Mouse (Mus musculus) forebrain, embryonic 11.5 days (tissue): Measurements from ENCODE around the gene Gm5431. TPM values are rescaled to one million over a fixed set of nuclear protein-coding genes. Genes with fewer than 3 reads are reported as not detected.
"Not testable (repeated sequence)": the region's sequence is repeated elsewhere in the genome, so short reads cannot be mapped to it uniquely, and the experiment has no call there.

Experiments used
- ATAC-seq: fragments of 200-750 bp; cut with Nextera tagmentation; replicated peaks from 2 replicates; pipeline ENCODE4 v1.8.0; 2017; ENCODE audit warnings: moderate TSS enrichment; ENCODE audit not compliant: low FRiP score
- DNase-seq: peaks from one replicate; pipeline ENCODE4 v3.0.0-alpha.2; 2017; ENCODE audit warnings: low spot score
- H3K27ac ChIP-seq: fragments of 300-500 bp; sonication (generic); 2 replicates; pipeline ENCODE4 v1.5.1; 2014; ENCODE audit warnings: low read depth, low read length
- H3K27me3 ChIP-seq: fragments of 300-500 bp; sonication (generic); 2 replicates; pipeline ENCODE4 v1.6.1; 2014; ENCODE audit warnings: mild to moderate bottlenecking, low read length, mixed read lengths; ENCODE audit not compliant: control insufficient read depth, insufficient read depth
- H3K36me3 ChIP-seq: fragments of 300-500 bp; sonication (generic); 2 replicates; pipeline ENCODE4 v1.6.1; 2014; ENCODE audit warnings: mild to moderate bottlenecking, low read length, moderate library complexity, mixed read lengths; ENCODE audit not compliant: control insufficient read depth, insufficient read depth
- H3K4me1 ChIP-seq: fragments of 300-500 bp; sonication (generic); replicated peaks from 2 replicates; pipeline ENCODE4 v1.6.1; 2014; ENCODE audit warnings: low read length, mixed read lengths; ENCODE audit not compliant: control insufficient read depth, insufficient read depth
- H3K4me2 ChIP-seq: fragments of 300-500 bp; sonication (generic); 2 replicates; pipeline ENCODE4 v1.6.1; 2014; ENCODE audit warnings: low read depth, mild to moderate bottlenecking, low read length, moderate library complexity, mixed read lengths; ENCODE audit not compliant: severe bottlenecking
- H3K4me3 ChIP-seq: fragments of 300-500 bp; sonication (generic); 2 replicates; pipeline ENCODE4 v1.5.1; 2014; ENCODE audit warnings: low read depth, low read length
- H3K9ac ChIP-seq: fragments of 300-500 bp; sonication (generic); 2 replicates; pipeline ENCODE4 v1.6.1; 2014; ENCODE audit warnings: low read length
- H3K9me3 ChIP-seq: fragments of 300-500 bp; sonication (generic); 2 replicates; pipeline ENCODE4 v1.6.1; 2016; ENCODE audit warnings: low read length, mixed read lengths; ENCODE audit not compliant: control insufficient read depth
- WGBS: fragments of 180-500 bp; shearing (Covaris S2); extraction: QIAGEN DNeasy Blood & Tissue Kit; methylation state at CpG from one replicate; pipeline ENCODE4 v1.1.7; 2014; 5-methylcytosine and 5-hydroxymethylcytosine counted together
- polyA plus RNA-seq: library from polyadenylated mRNA; unstranded; fragments of >200 nt; fragmentation: Nextera tagmentation; extraction: Ambion mirVana; gene quantifications from 2 replicates; pipeline ENCODE4 v1.2.1, GENCODE M21; 2014

Gene Gm5431
- polyA plus RNA-seq, 1 experiment from 2014 or later, result not detected

DNA sequence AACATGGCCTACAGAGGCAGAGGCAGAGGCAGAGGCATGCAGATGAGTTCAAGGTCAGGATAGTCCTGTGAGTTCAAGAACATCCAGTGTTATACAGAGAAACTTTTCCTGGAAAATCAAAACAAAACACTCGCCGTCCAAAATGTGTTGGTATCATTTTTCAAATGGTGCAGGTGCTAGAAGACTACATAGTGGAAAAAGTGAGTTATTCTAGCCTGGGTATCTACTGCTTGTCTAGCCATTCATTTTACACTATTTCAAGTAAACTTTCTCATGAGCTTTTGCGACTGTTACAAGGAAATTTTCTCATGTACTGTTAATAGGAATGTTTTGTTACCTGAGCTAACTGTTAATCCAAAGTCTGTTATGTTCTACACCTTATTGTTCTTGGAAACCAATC, 16.4 kb upstream of the Gm5431 start:
- DNase-seq, result no peak
- H3K27me3 ChIP-seq, result no peaks in the 10 kb centered on the region
- H3K9ac ChIP-seq, result no peak overlapping the region
- 95% methylated on average over 3 of the region's 3 CpGs for WGBS
- H3K27ac ChIP-seq, result no peak overlapping the region
- H3K4me1 ChIP-seq, result no peaks in the 10 kb centered on the region
- H3K36me3 ChIP-seq, result no peaks in the 10 kb centered on the region
- H3K4me3 ChIP-seq, result no peak overlapping the region
- H3K4me2 ChIP-seq, result no peak overlapping the region
- ATAC-seq, result no peak
- no peaks in the 10 kb centered on the region for H3K9me3 ChIP-seq

DNA sequence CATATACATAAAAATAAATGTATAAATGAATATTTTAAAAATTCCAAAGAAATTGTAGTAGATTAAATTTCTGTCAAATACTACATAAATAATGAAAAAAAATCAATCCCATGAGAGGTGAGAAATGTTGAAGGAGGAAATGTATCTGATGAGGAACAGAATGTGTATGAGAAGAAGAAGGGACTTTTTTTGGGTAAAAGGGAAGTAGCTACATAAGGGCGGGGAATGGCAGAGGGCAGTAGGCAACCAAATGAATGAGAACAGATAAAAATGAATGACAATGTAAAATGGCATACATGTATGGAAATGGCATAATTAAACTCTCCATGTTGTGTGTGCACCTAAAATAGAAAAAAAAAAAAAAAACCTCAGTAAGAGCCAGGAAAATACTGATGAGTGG, 11.6 kb upstream of the Gm5431 start:
- H3K27me3 ChIP-seq, result no peaks in the 10 kb centered on the region
- no peak overlapping the region for H3K4me2 ChIP-seq
- no peak overlapping the region for H3K9ac ChIP-seq
- ATAC-seq (no peak), DNase-seq (no peak)
- no peaks in the 10 kb centered on the region for H3K4me1 ChIP-seq
- no peaks in the 10 kb centered on the region for H3K9me3 ChIP-seq
- H3K27ac ChIP-seq, result no peak overlapping the region
- H3K36me3 ChIP-seq, result no peaks in the 10 kb centered on the region
- WGBS, result 98% methylated on average over 1 of the region's 1 CpGs
- no peak overlapping the region for H3K4me3 ChIP-seq

- Histone ChIP-seq H3K27ac (no peak overlapping the region), H3K9ac (no peak overlapping the region), H3K36me3 (no peaks in the 10 kb centered on the region), H3K9me3 (no peaks in the 10 kb centered on the region), H3K27me3 (no peaks in the 10 kb centered on the region), H3K4me2 (no peak overlapping the region), H3K4me1 (no peaks in the 10 kb centered on the region), H3K4me3 (no peak overlapping the region)
- DNase-seq, result no peak
- WGBS, result 65% methylated on average over 1 of the region's 1 CpGs
- no peak for ATAC-seq
These were observed 6.4 kb upstream of the Gm5431 start for GRCm38 (mm10) chr11:48908459-48908858.

GRCm38 (mm10) chr11:48901567-48901930, 465 bp downstream of the Gm5431 start:
- not testable (repeated sequence) for H3K27me3 ChIP-seq, H3K9ac ChIP-seq, H3K27ac ChIP-seq, H3K36me3 ChIP-seq, H3K4me2 ChIP-seq, H3K4me3 ChIP-seq, H3K4me1 ChIP-seq, ATAC-seq, DNase-seq, H3K9me3 ChIP-seq
- WGBS, result 84% methylated on average over 1 of the region's 1 CpGs

GRCm38 (mm10) chr11:48900654-48901566, 1.1 kb downstream of the Gm5431 start:
- not testable (repeated sequence) for H3K4me3 ChIP-seq, H3K4me1 ChIP-seq, H3K27ac ChIP-seq, H3K9me3 ChIP-seq, H3K36me3 ChIP-seq, ATAC-seq, DNase-seq, H3K4me2 ChIP-seq, H3K27me3 ChIP-seq, H3K9ac ChIP-seq
- WGBS, result 87% methylated on average over 6 of the region's 6 CpGs

- WGBS, result 78% methylated on average over 2 of the region's 2 CpGs
- no peaks in the 10 kb centered on the region for H3K36me3 ChIP-seq
- no peak overlapping the region for H3K9ac ChIP-seq
- no peaks in the 10 kb centered on the region for H3K27me3 ChIP-seq
- no peaks in the 10 kb centered on the region for H3K4me1 ChIP-seq
- DNase-seq, result no peak
- no peak overlapping the region for H3K4me2 ChIP-seq
- no peak for ATAC-seq
- no peak overlapping the region for H3K27ac ChIP-seq
- no peaks in the 10 kb centered on the region for H3K9me3 ChIP-seq
- no peak overlapping the region for H3K4me3 ChIP-seq
These were observed 3.1 kb downstream of the Gm5431 start for GRCm38 (mm10) chr11:48898812-48899431.

GRCm38 (mm10) chr11:48876680-48877079, 25.3 kb downstream of the Gm5431 start:
- H3K9me3 ChIP-seq, result no peaks in the 10 kb centered on the region
- 100% methylated on average over 1 of the region's 1 CpGs for WGBS
- H3K4me2 ChIP-seq, result no peak overlapping the region
- peaks cover 3% of the 10 kb centered on the region; the same call in 1 of the 2 replicates for H3K4me1 ChIP-seq
- H3K27ac ChIP-seq, result no peak overlapping the region
- no peak overlapping the region for H3K9ac ChIP-seq
- no peaks in the 10 kb centered on the region for H3K27me3 ChIP-seq
- ATAC-seq (no peak), DNase-seq (no peak)
- no peaks in the 10 kb centered on the region for H3K36me3 ChIP-seq
- H3K4me3 ChIP-seq, result no peak overlapping the region

DNA sequence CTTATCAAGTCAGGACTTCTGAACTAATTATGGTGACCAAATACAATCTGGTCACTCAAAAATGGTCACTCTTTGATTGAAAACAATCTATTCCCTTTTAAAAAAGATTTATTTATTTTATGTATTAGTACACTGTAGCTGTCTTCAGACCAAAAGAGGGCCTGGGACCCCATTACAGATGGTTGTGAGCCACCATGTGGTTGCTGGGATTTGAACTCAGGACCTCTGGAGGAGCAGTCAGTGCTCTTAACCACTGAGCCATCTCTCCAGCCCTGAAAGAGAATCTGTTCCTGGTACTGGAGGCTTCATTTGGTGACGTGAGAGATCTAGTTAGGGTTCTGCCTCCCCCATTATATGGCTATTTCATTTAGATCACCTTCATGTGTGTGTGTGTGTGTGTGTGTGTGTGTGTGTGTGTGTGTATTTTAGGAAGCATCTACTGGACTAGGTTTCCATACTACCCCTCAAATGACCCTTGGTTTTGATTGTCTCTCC, 26.6 kb downstream of the Gm5431 start:
- not testable (repeated sequence) for H3K4me2 ChIP-seq, H3K9ac ChIP-seq, H3K36me3 ChIP-seq, H3K4me3 ChIP-seq, ATAC-seq, H3K4me1 ChIP-seq, H3K27me3 ChIP-seq, DNase-seq, H3K9me3 ChIP-seq, H3K27ac ChIP-seq
- WGBS, result 79% methylated on average over 1 of the region's 1 CpGs
